In the genomic region with DNA sequence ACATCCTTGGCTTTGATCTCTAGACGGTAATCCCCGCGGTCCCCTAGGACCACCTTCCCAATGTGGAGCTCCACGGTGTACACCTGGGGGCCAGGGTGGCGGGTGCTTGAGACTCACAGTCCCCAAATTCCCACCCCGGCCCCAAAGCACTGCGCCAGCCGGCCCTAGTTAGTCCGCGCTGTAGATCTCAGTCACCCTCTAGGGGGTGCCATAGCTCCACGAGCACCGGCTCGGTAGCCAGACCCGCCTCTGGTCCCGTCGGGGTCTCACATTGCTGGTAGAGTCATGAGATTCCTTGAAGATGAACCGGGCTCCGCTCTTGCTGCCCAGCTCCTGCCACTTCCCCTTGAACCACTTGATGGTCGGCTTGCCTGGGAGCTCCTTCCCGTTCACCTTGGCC, we compare ENCODE assay signal across 8 mouse cellular contexts. TPM values are rescaled to one million over a fixed set of nuclear protein-coding genes. Genes with fewer than 3 reads are reported as not detected.
A peak's percentile ranks its signal among the peaks of the same experiment; 100 is the strongest.
DNase-seq lines count a peak whose midpoint lies in the region; ATAC-seq and TF ChIP-seq lines count a peak whose summit lies in the region.

No protein-coding gene starts in this region.

- no peak for TF ChIP-seq EP300 in liver, embryonic 14.5 days (IDR thresholded peaks at IDR 0.05; ENCODE audit: low read depth)

- H3K27ac ChIP-seq in intestine, embryonic 16.5 days (ENCODE audit: low read length) = no peak overlapping the region
- H3K27ac ChIP-seq in liver, embryonic 14.5 days = no peak overlapping the region

- peak; percentile 57 for DNase-seq in right cerebral cortex, postnatal 14 days
- no peak for DNase-seq in right cerebral cortex, adult 18-20 months
- peak; percentile 71 for DNase-seq in cerebellum, adult 9-10 months
- DNase-seq in gastrocnemius, adult 18-20 months (ENCODE audit: low spot score) = peak; percentile 70
- DNase-seq in liver, embryonic 14.5 days (ENCODE audit: low read depth in 3 of 3, low spot score in 3 of 3) = no peak
- DNase-seq in neural tube, embryonic 10.5 days (ENCODE audit: extremely low spot score, low spot score) = peak; percentile 68
- DNase-seq in thymus, postnatal 4 days = peak; percentile 90

- peaks cover 8% of the 10 kb centered on the region for H3K4me1 ChIP-seq in intestine, embryonic 16.5 days (ENCODE audit: control insufficient read depth, insufficient read depth, low read length)
- H3K4me1 ChIP-seq in liver, embryonic 14.5 days (replicated peaks; ENCODE audit: control insufficient read depth in 2 of 2, insufficient read depth in 2 of 2, low read length in 1 of 2) = no peaks in the 10 kb centered on the region

- H3K27me3 ChIP-seq in intestine, embryonic 16.5 days (replicated peaks; ENCODE audit: control insufficient read depth, insufficient read depth, low read length) = peaks cover 30% of the 10 kb centered on the region
- peaks cover 29% of the 10 kb centered on the region for H3K27me3 ChIP-seq in liver, embryonic 14.5 days (ENCODE audit: control insufficient read depth, insufficient read depth, low read length)

- H3K4me3 ChIP-seq in intestine, embryonic 16.5 days (ENCODE audit: low read length) = no peak overlapping the region
- H3K4me3 ChIP-seq in liver, embryonic 14.5 days (ENCODE audit: insufficient read depth in 1 of 2, low read depth in 2 of 2, low read length in 2 of 2) = no peak overlapping the region

- peak overlapping the region; percentile 56; the same call in 1 of the 2 replicates for H3K9ac ChIP-seq in intestine, embryonic 16.5 days (ENCODE audit: low read depth, low read length)
- H3K9ac ChIP-seq in liver, embryonic 14.5 days (replicated peaks) = no peak overlapping the region

- H3K36me3 ChIP-seq in intestine, embryonic 16.5 days (ENCODE audit: control insufficient read depth, insufficient read depth, low read length) = no peaks in the 10 kb centered on the region
- no peaks in the 10 kb centered on the region for H3K36me3 ChIP-seq in liver, embryonic 14.5 days (replicated peaks; ENCODE audit: control insufficient read depth, insufficient read depth, low read depth)

- WGBS in intestine, embryonic 16.5 days = 2% methylated on average over 20 of the region's 20 CpGs
- WGBS in liver, embryonic 14.5 days (ENCODE audit: insufficient replicate concordance) = 3% methylated on average over 20 of the region's 20 CpGs

- no peaks in the 10 kb centered on the region for H3K9me3 ChIP-seq in intestine, embryonic 16.5 days (ENCODE audit: control insufficient read depth, low read length)
- no peaks in the 10 kb centered on the region for H3K9me3 ChIP-seq in liver, embryonic 14.5 days (ENCODE audit: control insufficient read depth, low read length)

- peak overlapping the region; percentile 10; the same call in 1 of the 2 replicates for H3K4me2 ChIP-seq in intestine, embryonic 16.5 days (ENCODE audit: low read depth, low read length)
- H3K4me2 ChIP-seq in liver, embryonic 14.5 days (ENCODE audit: low read depth) = no peak overlapping the region

- ATAC-seq in intestine, embryonic 16.5 days = peak; percentile 31; the same call in 1 of the 2 replicates
- ATAC-seq in liver, embryonic 14.5 days (ENCODE audit: insufficient read depth) = no peak

- TF ChIP-seq CTCF in liver, embryonic 14.5 days (IDR thresholded peaks at IDR 0.05; ENCODE audit: low read depth) = peak; percentile 76

RNA-seq across cellular contexts. Expression of gene Mybpc2, which starts 2.7 kb away (rescaled TPM):
- total RNA-seq in gastrocnemius, adult 18-20 months (2021) = 1,000 to 10,000 TPM; 4,330 to 4,768 TPM
- 0.38 and 0.45 TPM in 2 replicates for polyA plus RNA-seq in intestine, embryonic 16.5 days (2015; fragmentation: Nextera tagmentation; extraction: Ambion mirVana)
- polyA plus RNA-seq in liver, embryonic 14.5 days (2012; rRNA removed) = not detected in 2 replicates
- polyA plus RNA-seq in liver, embryonic 14.5 days (2014; fragmentation: Nextera tagmentation; extraction: Ambion mirVana) = not detected in 2 replicates

RNA-seq across cellular contexts. Expression of gene Spib, which starts 10.2 kb away (rescaled TPM):
- total RNA-seq in gastrocnemius, adult 18-20 months (2021) = under 1 TPM in 1 of 2 experiments, not detected in 1; 0.14 TPM
- 0.39 and 0.48 TPM in 2 replicates for polyA plus RNA-seq in intestine, embryonic 16.5 days (2015; fragmentation: Nextera tagmentation; extraction: Ambion mirVana)
- 0.15 and 0.16 TPM in 2 replicates for polyA plus RNA-seq in liver, embryonic 14.5 days (2012; rRNA removed)
- polyA plus RNA-seq in liver, embryonic 14.5 days (2014; fragmentation: Nextera tagmentation; extraction: Ambion mirVana) = 0.11 TPM in 2 replicates

RNA-seq across cellular contexts. Expression of gene Fam71e1, which starts 25.3 kb away (rescaled TPM):
- total RNA-seq in gastrocnemius, adult 18-20 months (2021) = 1 to 10 TPM; 3.5 to 5.0 TPM
- polyA plus RNA-seq in intestine, embryonic 16.5 days (2015; fragmentation: Nextera tagmentation; extraction: Ambion mirVana) = 5.9 and 6.2 TPM in 2 replicates
- polyA plus RNA-seq in liver, embryonic 14.5 days (2012; rRNA removed) = 0.64 and 1.5 TPM in 2 replicates
- 0.48 and 1.6 TPM in 2 replicates for polyA plus RNA-seq in liver, embryonic 14.5 days (2014; fragmentation: Nextera tagmentation; extraction: Ambion mirVana)

RNA-seq across cellular contexts. Expression of gene Emc10, which starts 25.4 kb away (rescaled TPM):
- total RNA-seq in gastrocnemius, adult 18-20 months (2021) = 10 to 100 TPM; 48.2 to 49.0 TPM
- 77.2 and 87.0 TPM in 2 replicates for polyA plus RNA-seq in intestine, embryonic 16.5 days (2015; fragmentation: Nextera tagmentation; extraction: Ambion mirVana)
- polyA plus RNA-seq in liver, embryonic 14.5 days (2012; rRNA removed) = 46.7 and 49.5 TPM in 2 replicates
- polyA plus RNA-seq in liver, embryonic 14.5 days (2014; fragmentation: Nextera tagmentation; extraction: Ambion mirVana) = 41.7 and 49.3 TPM in 2 replicates

RNA-seq across cellular contexts. Expression of gene Pold1, which starts 26.9 kb away (rescaled TPM):
- 1 to 10 TPM; 4.6 to 4.8 TPM for total RNA-seq in gastrocnemius, adult 18-20 months (2021)
- 68.5 and 76.4 TPM in 2 replicates for polyA plus RNA-seq in intestine, embryonic 16.5 days (2015; fragmentation: Nextera tagmentation; extraction: Ambion mirVana)
- 42.1 and 46.7 TPM in 2 replicates for polyA plus RNA-seq in liver, embryonic 14.5 days (2012; rRNA removed)
- polyA plus RNA-seq in liver, embryonic 14.5 days (2014; fragmentation: Nextera tagmentation; extraction: Ambion mirVana) = 37.5 and 40.2 TPM in 2 replicates

Comparison
In these comparisons a context has a peak if more than half of its experiments do, and no peak if none do; other contexts are left out.
1. DNase-seq: peak in right cerebral cortex, postnatal 14 days (single experiment), cerebellum, adult 9-10 months (single experiment), gastrocnemius, adult 18-20 months (single experiment), neural tube, embryonic 10.5 days (single experiment) and thymus, postnatal 4 days (single experiment); none in right cerebral cortex, adult 18-20 months (single experiment) and liver, embryonic 14.5 days (0 of 3).